Mouse (Mus musculus): ENCODE data around the gene Ccl11.

Gene Ccl11

GRCm38 (mm10) chr11:82062226-82062625 lies 4.6 kb downstream of the Ccl11 start:
- no peak for DNase-seq

- no peak for DNase-seq
Measured at GRCm38 (mm10) chr11:82063454-82063853, 5.8 kb downstream of the Ccl11 start.

- no peak for DNase-seq
Measured at GRCm38 (mm10) chr11:82066953-82067571, 9.4 kb downstream of the Ccl11 start.

GRCm38 (mm10) chr11:82071076-82071475 lies 13.5 kb downstream of the Ccl11 start:
- no peak for DNase-seq

GRCm38 (mm10) chr11:82072374-82072773 lies 14.8 kb downstream of the Ccl11 start:
- no peak for DNase-seq

- DNase-seq: no peak
Measured at GRCm38 (mm10) chr11:82072984-82073383, 15.4 kb downstream of the Ccl11 start.

- DNase-seq: no peak
Measured at GRCm38 (mm10) chr11:82073686-82074085, 16.1 kb downstream of the Ccl11 start.

- no peak for DNase-seq
Measured at GRCm38 (mm10) chr11:82077031-82077430, 19.4 kb downstream of the Ccl11 start.

GRCm38 (mm10) chr11:82078136-82078730 lies 20.6 kb downstream of the Ccl11 start:
- no peak for DNase-seq

- DNase-seq: no peak
Measured at GRCm38 (mm10) chr11:82080865-82081264, 23.2 kb downstream of the Ccl11 start.

- DNase-seq: no peak
Measured at GRCm38 (mm10) chr11:82084360-82084759, 26.7 kb downstream of the Ccl11 start.

GRCm38 (mm10) chr11:82099511-82100323 lies 42.1 kb downstream of the Ccl11 start:
- no peak for DNase-seq

- no peak for DNase-seq
Measured at GRCm38 (mm10) chr11:82101087-82101486, 43.5 kb downstream of the Ccl11 start.

GRCm38 (mm10) chr11:82101529-82101928 lies 43.9 kb downstream of the Ccl11 start, which contains the start of gene Ccl12:
Gene Ccl12 (plus strand): TSS chr11:82101845.
- peak; percentile 45 for DNase-seq

- DNase-seq: no peak
Measured at GRCm38 (mm10) chr11:82109611-82110010, 52.0 kb downstream of the Ccl11 start.

- DNase-seq: no peak
Measured at GRCm38 (mm10) chr11:82110372-82111248, 53.0 kb downstream of the Ccl11 start.

Measured in layer of hippocampus, adult 9-11 months (tissue).